Mouse (Mus musculus): ENCODE results near the gene Ipo11. TPM values are rescaled to one million over a fixed set of nuclear protein-coding genes. Genes with fewer than 3 reads are reported as not detected.

Ipo11 gene
- polyA plus RNA-seq, 1 experiment from 2014 or later = 83.6 TPM

DNA sequence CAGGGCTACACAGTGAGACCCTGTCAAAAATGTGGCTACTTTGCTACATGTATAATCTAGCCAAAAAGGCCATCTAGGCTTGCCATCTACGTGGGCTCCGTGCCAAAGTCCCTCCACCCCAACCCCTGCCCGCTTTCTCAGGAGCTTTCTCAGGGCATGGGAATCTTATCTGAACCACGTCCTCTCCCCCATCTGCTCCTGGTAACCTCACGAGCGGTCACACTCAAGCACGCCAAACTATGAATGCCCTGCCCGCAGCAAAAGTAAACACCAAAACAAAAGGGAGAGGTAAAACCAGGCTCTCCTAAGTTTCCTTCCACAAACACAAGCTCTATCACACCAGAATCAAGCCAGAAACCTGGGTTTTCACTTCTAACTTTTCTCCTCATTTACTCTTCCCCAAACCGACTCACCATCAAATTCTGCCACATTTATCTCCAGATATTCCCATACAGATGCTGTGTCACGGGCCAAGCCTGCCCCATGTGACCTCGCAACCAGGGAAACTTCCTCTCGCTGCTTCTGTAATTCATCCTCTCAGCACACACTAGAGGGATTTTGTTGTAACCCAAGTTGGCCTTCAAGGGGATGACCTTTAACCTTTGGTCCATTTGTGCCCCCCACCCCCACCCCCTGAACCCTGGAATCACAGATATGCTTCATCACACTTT is 107.3 kb downstream of the Ipo11 start:
- no peak overlapping the region; the same call in 1 of the 2 replicates for H3K27ac ChIP-seq (replicated peaks)
- H3K4me3 ChIP-seq = no peak overlapping the region
- 58% methylated on average over 12 of the region's 12 CpGs for WGBS
- peaks cover 32% of the 10 kb centered on the region for H3K36me3 ChIP-seq (replicated peaks)
- H3K9me3 ChIP-seq = no peaks in the 10 kb centered on the region
- H3K4me1 ChIP-seq = peaks cover 10% of the 10 kb centered on the region
- DNase-seq (ENCODE audit: low spot score) = no peak
- no peaks in the 10 kb centered on the region for H3K27me3 ChIP-seq (replicated peaks; ENCODE audit: low read depth, poor library complexity, severe bottlenecking)

DNA sequence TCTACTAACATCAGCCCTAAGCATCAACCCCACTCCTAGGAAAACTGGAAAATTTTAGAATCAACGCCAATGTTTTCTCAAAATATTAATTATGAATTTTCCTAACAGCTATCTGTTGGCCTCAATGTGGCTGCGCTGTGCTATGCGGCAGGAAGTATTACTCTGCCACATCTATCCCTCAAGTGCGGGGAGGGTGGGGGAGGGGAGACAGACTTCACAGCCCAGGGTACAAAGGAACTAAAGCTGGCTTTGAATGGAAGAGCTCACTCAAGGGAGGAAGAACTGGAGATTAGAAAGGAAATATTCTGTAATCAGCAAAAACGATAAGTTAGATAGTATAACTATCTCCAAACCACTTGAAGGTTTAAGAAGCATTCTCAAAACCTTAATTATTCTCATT is 111.1 kb downstream of the Ipo11 start:
- 75% methylated on average over 5 of the region's 5 CpGs for WGBS
- Histone ChIP-seq H3K27ac (replicated peaks) (no peak overlapping the region), H3K9me3 (no peaks in the 10 kb centered on the region), H3K27me3 (replicated peaks; ENCODE audit: low read depth, poor library complexity, severe bottlenecking) (no peaks in the 10 kb centered on the region), H3K4me1 (peaks cover 10% of the 10 kb centered on the region), H3K4me3 (no peak overlapping the region), H3K36me3 (replicated peaks) (peaks cover 24% of the 10 kb centered on the region)
- no peak for DNase-seq (ENCODE audit: low spot score)

DNA sequence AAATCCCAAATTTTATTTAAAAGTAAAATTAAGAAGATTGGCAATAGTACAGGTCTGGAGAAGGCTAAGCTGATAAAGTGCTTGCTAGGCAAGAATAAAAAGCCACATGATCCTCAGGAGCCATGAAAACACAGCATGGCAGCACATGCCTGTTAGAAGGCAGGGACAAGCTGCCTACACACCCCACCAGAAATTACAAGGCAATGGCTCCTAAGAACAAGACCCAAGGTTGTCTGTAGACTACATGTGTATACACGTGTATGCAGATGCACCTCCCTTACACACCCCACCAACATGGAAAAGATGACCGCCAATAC is 112.9 kb downstream of the Ipo11 start:
- H3K36me3 ChIP-seq (replicated peaks) = peaks cover 41% of the 10 kb centered on the region
- no peak overlapping the region for H3K27ac ChIP-seq (replicated peaks)
- no peaks in the 10 kb centered on the region for H3K27me3 ChIP-seq (replicated peaks; ENCODE audit: low read depth, poor library complexity, severe bottlenecking)
- DNase-seq (ENCODE audit: low spot score) = no peak
- WGBS = 92% methylated on average over 2 of the region's 2 CpGs
- no peaks in the 10 kb centered on the region for H3K4me1 ChIP-seq
- peaks cover 2% of the 10 kb centered on the region; the same call in 1 of the 2 replicates for H3K9me3 ChIP-seq
- no peak overlapping the region for H3K4me3 ChIP-seq

DNA sequence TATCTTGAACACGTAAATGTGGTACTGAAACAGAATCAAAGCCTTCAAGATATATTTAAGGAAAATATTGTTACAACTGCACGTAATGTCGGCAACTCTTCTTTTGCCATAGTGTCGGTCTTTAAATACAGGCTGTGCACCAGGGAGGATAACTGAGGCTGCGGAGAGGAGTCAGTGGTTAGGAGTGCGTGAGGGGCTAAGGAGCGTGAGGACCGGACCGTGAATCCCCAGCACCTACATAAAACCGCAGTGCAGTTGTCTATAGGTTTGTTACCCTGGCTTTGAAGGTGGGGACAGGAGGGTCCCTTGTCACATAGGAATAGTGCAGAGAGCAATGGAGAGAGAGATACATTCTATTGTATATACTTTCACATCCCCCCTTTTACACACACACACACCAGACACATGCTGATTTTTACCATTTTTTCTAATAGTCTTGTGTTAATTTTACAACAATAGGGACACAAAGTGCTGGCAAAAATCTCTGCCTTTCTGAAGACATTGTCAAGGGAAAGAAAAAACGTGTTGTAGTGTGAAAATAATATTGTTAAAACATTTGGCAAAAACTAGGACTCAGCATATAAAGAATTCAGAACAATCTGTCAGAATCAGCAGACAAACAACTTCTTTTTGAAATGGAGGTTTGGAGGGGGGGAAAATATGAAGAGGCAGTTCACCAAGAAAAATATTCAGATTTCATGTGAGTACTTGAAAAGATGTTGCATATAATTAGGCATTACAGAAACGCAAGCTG is 113.5 kb downstream of the Ipo11 start:
- Histone ChIP-seq H3K27me3 (replicated peaks; ENCODE audit: low read depth, poor library complexity, severe bottlenecking) (no peaks in the 10 kb centered on the region), H3K4me3 (no peak overlapping the region), H3K36me3 (replicated peaks) (peaks cover 46% of the 10 kb centered on the region), H3K27ac (replicated peaks) (no peak overlapping the region), H3K9me3 (peaks cover 2% of the 10 kb centered on the region; the same call in 1 of the 2 replicates), H3K4me1 (no peaks in the 10 kb centered on the region)
- 93% methylated on average over 12 of the region's 12 CpGs for WGBS
- DNase-seq (ENCODE audit: low spot score) = no peak

DNA sequence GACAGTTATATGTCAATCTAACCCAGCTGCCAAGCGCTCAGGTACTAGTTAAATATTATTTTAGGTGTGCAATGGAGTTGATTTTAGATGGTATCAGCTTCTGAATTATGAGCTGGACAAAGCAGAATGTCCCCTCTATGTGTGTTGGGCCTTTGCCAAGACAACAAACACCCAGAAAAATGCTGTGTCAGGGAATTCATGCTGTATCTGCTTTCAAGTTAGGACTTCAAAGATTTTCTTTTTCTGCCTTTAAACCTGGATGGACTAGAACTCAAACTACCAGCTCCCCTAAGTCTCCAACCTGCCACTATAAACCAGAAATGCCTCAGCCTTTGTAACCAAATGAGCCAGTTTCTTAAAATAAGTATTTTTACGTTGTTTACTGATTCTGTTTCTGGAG is 116.6 kb downstream of the Ipo11 start:
- no peak overlapping the region for H3K27ac ChIP-seq (replicated peaks)
- no peak for DNase-seq (ENCODE audit: low spot score)
- peaks cover 2% of the 10 kb centered on the region; the same call in 1 of the 2 replicates for H3K9me3 ChIP-seq
- WGBS = 94% methylated on average over 2 of the region's 2 CpGs
- H3K36me3 ChIP-seq (replicated peaks) = peaks cover 49% of the 10 kb centered on the region
- no peaks in the 10 kb centered on the region for H3K27me3 ChIP-seq (replicated peaks; ENCODE audit: low read depth, poor library complexity, severe bottlenecking)
- H3K4me1 ChIP-seq = no peaks in the 10 kb centered on the region
- H3K4me3 ChIP-seq = no peak overlapping the region

DNA sequence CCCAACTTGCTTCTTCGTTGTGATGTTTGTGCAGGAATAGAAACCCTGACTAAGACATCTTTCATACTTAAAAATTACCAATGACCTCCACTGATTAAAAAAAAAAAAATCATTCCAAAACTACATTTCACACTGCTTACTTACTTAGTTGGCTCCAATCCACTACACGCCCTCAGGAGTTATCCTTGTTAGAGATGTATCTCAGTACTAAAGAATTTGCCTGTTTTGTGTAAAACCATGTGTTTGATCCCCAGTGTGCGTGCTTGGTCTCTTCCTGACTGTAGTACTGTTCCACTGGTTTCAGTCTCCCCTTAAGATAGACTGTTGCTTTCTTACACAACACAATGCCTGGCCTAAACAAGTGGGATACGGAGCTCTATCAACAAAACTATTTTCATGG is 117.0 kb downstream of the Ipo11 start:
- Histone ChIP-seq H3K9me3 (peaks cover 2% of the 10 kb centered on the region; the same call in 1 of the 2 replicates), H3K27me3 (replicated peaks; ENCODE audit: low read depth, poor library complexity, severe bottlenecking) (no peaks in the 10 kb centered on the region), H3K27ac (replicated peaks) (no peak overlapping the region), H3K4me3 (no peak overlapping the region), H3K36me3 (replicated peaks) (peaks cover 49% of the 10 kb centered on the region), H3K4me1 (no peaks in the 10 kb centered on the region)
- 92% methylated on average over 4 of the region's 4 CpGs for WGBS
- DNase-seq (ENCODE audit: low spot score) = no peak

DNA sequence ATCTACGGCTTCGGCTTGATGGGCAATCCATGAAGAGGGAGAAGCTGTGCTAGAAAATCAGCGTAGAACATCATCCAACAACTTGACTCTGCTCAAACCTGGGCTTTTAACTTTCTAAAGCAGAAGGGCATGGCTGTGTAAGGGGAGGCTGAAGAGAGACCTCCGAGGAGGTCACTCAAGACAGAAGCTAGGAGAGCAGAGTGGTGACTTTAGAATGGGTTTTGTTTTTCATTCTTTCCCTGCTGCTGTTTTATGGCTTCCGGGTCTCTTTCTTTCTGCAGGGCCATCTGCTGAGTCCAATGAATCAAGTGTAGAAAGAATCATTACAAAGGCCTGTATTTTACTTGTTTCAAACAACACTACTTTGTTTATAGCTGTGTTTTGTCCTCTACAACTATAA is 119.7 kb downstream of the Ipo11 start:
- Histone ChIP-seq H3K27me3 (replicated peaks; ENCODE audit: low read depth, poor library complexity, severe bottlenecking) (no peaks in the 10 kb centered on the region), H3K4me3 (no peak overlapping the region), H3K4me1 (no peaks in the 10 kb centered on the region), H3K27ac (replicated peaks) (no peak overlapping the region), H3K9me3 (peaks cover 2% of the 10 kb centered on the region; the same call in 1 of the 2 replicates), H3K36me3 (replicated peaks) (peaks cover 51% of the 10 kb centered on the region)
- WGBS = 94% methylated on average over 5 of the region's 5 CpGs
- DNase-seq (ENCODE audit: low spot score) = no peak

DNA sequence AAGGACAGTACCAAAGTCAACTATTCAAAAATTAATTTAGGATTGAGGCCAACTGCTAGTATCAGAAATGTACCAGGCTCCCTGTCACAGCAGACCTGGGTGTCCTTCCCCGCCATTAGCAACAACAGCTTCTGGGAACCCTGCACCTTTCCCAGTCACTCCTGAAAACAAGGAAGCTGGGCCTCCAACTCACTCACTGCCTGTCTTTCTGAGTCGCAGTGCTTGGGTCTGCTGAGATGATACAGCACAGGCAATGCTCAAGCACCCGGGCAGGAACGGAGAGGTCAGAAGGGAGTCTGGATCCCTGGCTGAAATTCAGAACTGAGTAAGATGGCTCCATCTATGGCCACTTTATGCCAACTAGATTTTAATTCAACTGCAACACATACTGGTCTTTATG is 123.2 kb downstream of the Ipo11 start:
- no peaks in the 10 kb centered on the region for H3K9me3 ChIP-seq
- WGBS = 91% methylated on average over 4 of the region's 4 CpGs
- no peaks in the 10 kb centered on the region for H3K27me3 ChIP-seq (replicated peaks; ENCODE audit: low read depth, poor library complexity, severe bottlenecking)
- H3K4me1 ChIP-seq = no peaks in the 10 kb centered on the region
- DNase-seq (ENCODE audit: low spot score) = no peak
- peaks cover 56% of the 10 kb centered on the region for H3K36me3 ChIP-seq (replicated peaks)
- H3K27ac ChIP-seq (replicated peaks) = no peak overlapping the region
- H3K4me3 ChIP-seq = no peak overlapping the region

- no peak overlapping the region for H3K4me3 ChIP-seq
- no peak for DNase-seq (ENCODE audit: low spot score)
- no peaks in the 10 kb centered on the region for H3K9me3 ChIP-seq
- WGBS = 94% methylated on average over 9 of the region's 9 CpGs
- no peaks in the 10 kb centered on the region for H3K4me1 ChIP-seq
- peaks cover 55% of the 10 kb centered on the region for H3K36me3 ChIP-seq (replicated peaks)
- no peak overlapping the region for H3K27ac ChIP-seq (replicated peaks)
- H3K27me3 ChIP-seq (replicated peaks; ENCODE audit: low read depth, poor library complexity, severe bottlenecking) = no peaks in the 10 kb centered on the region
Observed at GRCm38 (mm10) chr13:106813087-106813486, 123.7 kb downstream of the Ipo11 start.

- no peaks in the 10 kb centered on the region for H3K27me3 ChIP-seq (replicated peaks; ENCODE audit: low read depth, poor library complexity, severe bottlenecking)
- H3K36me3 ChIP-seq (replicated peaks) = peaks cover 43% of the 10 kb centered on the region
- no peak for DNase-seq (ENCODE audit: low spot score)
Observed at GRCm38 (mm10) chr13:106810156-106810555, 126.6 kb downstream of the Ipo11 start.

DNA sequence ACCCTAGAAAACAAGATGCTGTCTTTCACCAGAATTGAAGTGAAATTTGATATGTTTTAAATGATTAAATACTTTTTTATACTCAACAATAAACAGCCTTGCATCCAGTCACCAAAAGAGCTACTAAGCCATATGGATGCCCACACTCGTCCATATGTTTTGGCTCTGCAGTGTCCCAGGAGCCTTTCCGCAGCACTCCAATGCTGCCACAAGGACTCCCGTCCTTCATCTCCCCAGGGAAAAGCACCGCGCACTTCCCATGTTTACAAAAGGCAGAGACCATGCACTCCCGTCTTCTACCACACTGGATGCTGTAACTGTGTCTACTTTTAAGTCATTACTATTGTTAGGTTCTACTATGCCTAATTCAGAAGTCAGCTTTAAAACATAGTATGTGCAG is 127.9 kb downstream of the Ipo11 start:
- Histone ChIP-seq H3K9me3 (no peaks in the 10 kb centered on the region), H3K27ac (replicated peaks) (no peak overlapping the region), H3K36me3 (replicated peaks) (peaks cover 47% of the 10 kb centered on the region), H3K4me3 (no peak overlapping the region), H3K4me1 (no peaks in the 10 kb centered on the region), H3K27me3 (replicated peaks; ENCODE audit: low read depth, poor library complexity, severe bottlenecking) (no peaks in the 10 kb centered on the region)
- DNase-seq (ENCODE audit: low spot score) = no peak
- 85% methylated on average over 6 of the region's 6 CpGs for WGBS

More at GRCm38 (mm10) chr13:106810156-106810555, 126.6 kb downstream of the Ipo11 start:
- no peaks in the 10 kb centered on the region for H3K4me1 ChIP-seq
- WGBS = 95% methylated on average over 7 of the region's 7 CpGs
- H3K9me3 ChIP-seq = no peaks in the 10 kb centered on the region
- no peak overlapping the region for H3K27ac ChIP-seq (replicated peaks)
- H3K4me3 ChIP-seq = no peak overlapping the region

GRCm38 (mm10) chr13:106808315-106808714 is 128.4 kb downstream of the Ipo11 start:
- WGBS = 97% methylated on average over 2 of the region's 2 CpGs
- Histone ChIP-seq H3K4me3 (no peak overlapping the region), H3K36me3 (replicated peaks) (peaks cover 52% of the 10 kb centered on the region), H3K27me3 (replicated peaks; ENCODE audit: low read depth, poor library complexity, severe bottlenecking) (no peaks in the 10 kb centered on the region), H3K9me3 (no peaks in the 10 kb centered on the region), H3K4me1 (no peaks in the 10 kb centered on the region), H3K27ac (replicated peaks) (no peak overlapping the region)
- DNase-seq (ENCODE audit: low spot score) = no peak

- Histone ChIP-seq H3K4me1 (no peaks in the 10 kb centered on the region), H3K27me3 (replicated peaks; ENCODE audit: low read depth, poor library complexity, severe bottlenecking) (no peaks in the 10 kb centered on the region), H3K4me3 (no peak overlapping the region), H3K36me3 (replicated peaks) (peaks cover 59% of the 10 kb centered on the region), H3K9me3 (no peaks in the 10 kb centered on the region), H3K27ac (replicated peaks) (no peak overlapping the region)
- DNase-seq (ENCODE audit: low spot score) = no peak
- WGBS = 91% methylated on average over 5 of the region's 5 CpGs
Observed at GRCm38 (mm10) chr13:106807303-106807702, 129.5 kb downstream of the Ipo11 start.
